Mouse (Mus musculus): Measurements from ENCODE around the gene Abhd15. TPM values are rescaled to one million over a fixed set of nuclear protein-coding genes. Genes with fewer than 3 reads are reported as not detected.

Gene Abhd15
- polyA plus RNA-seq, 1 experiment: 3.8 TPM

- Histone ChIP-seq H3K4me1 (ENCODE audit: control insufficient read depth, insufficient read depth, low read length) (peaks cover 45% of the 10 kb centered on the region), H3K4me3 (replicated peaks; ENCODE audit: extremely low read depth, low read depth, low read length) (peak overlapping the region; percentile 81)
- 0% methylated on average over 18 of the region's 18 CpGs for WGBS
- no peak for TF ChIP-seq POLR2A (IDR thresholded peaks at IDR 0.05; ENCODE audit: borderline replicate concordance, extremely low read depth, low read depth, low read length)
- TF ChIP-seq CTCF (IDR thresholded peaks at IDR 0.05; ENCODE audit: insufficient read depth, low read length): no peak
- DNase-seq: no peak
Measured at GRCm38 (mm10) chr11:77492311-77492871, 22.5 kb upstream of the Abhd15 start.

GRCm38 (mm10) chr11:77492911-77493332 lies 22.0 kb upstream of the Abhd15 start:
- peaks cover 49% of the 10 kb centered on the region for H3K4me1 ChIP-seq (ENCODE audit: control insufficient read depth, insufficient read depth, low read length)
- no peak for TF ChIP-seq POLR2A (IDR thresholded peaks at IDR 0.05; ENCODE audit: borderline replicate concordance, extremely low read depth, low read depth, low read length)
- 0 out of 2 replicates have a peak, but pooled peaks have one; percentile 24 for TF ChIP-seq CTCF (IDR thresholded peaks at IDR 0.05; ENCODE audit: insufficient read depth, low read length)
- DNase-seq: peak; percentile 85
- peak overlapping the region; percentile 81 for H3K4me3 ChIP-seq (replicated peaks; ENCODE audit: extremely low read depth, low read depth, low read length)
- 1% methylated on average over 31 of the region's 32 CpGs for WGBS

- DNase-seq: peak; percentile 51
- 4% methylated on average over 52 of the region's 74 CpGs for WGBS
- peaks cover 54% of the 10 kb centered on the region for H3K4me1 ChIP-seq (ENCODE audit: control insufficient read depth, insufficient read depth, low read length)
- peak within 1 kb of the TSS; percentile 81 for H3K4me3 ChIP-seq (replicated peaks; ENCODE audit: extremely low read depth, low read depth, low read length)
- TF ChIP-seq CTCF (IDR thresholded peaks at IDR 0.05; ENCODE audit: insufficient read depth, low read length) (no peak), POLR2A (IDR thresholded peaks at IDR 0.05; ENCODE audit: borderline replicate concordance, extremely low read depth, low read depth, low read length) (0 out of 2 replicates have a peak, but pooled peaks have one; percentile 30)
Measured at GRCm38 (mm10) chr11:77493512-77494343, 21.2 kb upstream of the Abhd15 start, which contains the start of gene Git1. Git1 (plus strand) TSS chr11:77493562.

- TF ChIP-seq CTCF (IDR thresholded peaks at IDR 0.05; ENCODE audit: insufficient read depth, low read length) (no peak), POLR2A (IDR thresholded peaks at IDR 0.05; ENCODE audit: borderline replicate concordance, extremely low read depth, low read depth, low read length) (no peak)
- no peak for DNase-seq
- Histone ChIP-seq H3K4me1 (ENCODE audit: control insufficient read depth, insufficient read depth, low read length) (peaks cover 53% of the 10 kb centered on the region), H3K4me3 (replicated peaks; ENCODE audit: extremely low read depth, low read depth, low read length) (peak overlapping the region; percentile 79)
- WGBS: 14% methylated on average over 4 of the region's 4 CpGs
Measured at GRCm38 (mm10) chr11:77494344-77494676, 20.6 kb upstream of the Abhd15 start.

GRCm38 (mm10) chr11:77494782-77495181 lies 20.1 kb upstream of the Abhd15 start:
- DNase-seq: no peak
- H3K4me3 ChIP-seq (replicated peaks; ENCODE audit: extremely low read depth, low read depth, low read length): no peak overlapping the region

GRCm38 (mm10) chr11:77495507-77495906 lies 19.4 kb upstream of the Abhd15 start:
- TF ChIP-seq CTCF (IDR thresholded peaks at IDR 0.05; ENCODE audit: insufficient read depth, low read length): no peak
- TF ChIP-seq POLR2A (IDR thresholded peaks at IDR 0.05; ENCODE audit: borderline replicate concordance, extremely low read depth, low read depth, low read length): no peak
- Histone ChIP-seq H3K4me3 (replicated peaks; ENCODE audit: extremely low read depth, low read depth, low read length) (no peak overlapping the region), H3K4me1 (ENCODE audit: control insufficient read depth, insufficient read depth, low read length) (peaks cover 50% of the 10 kb centered on the region)
- no peak for DNase-seq

More at GRCm38 (mm10) chr11:77494782-77495181, 20.1 kb upstream of the Abhd15 start:
- H3K4me1 ChIP-seq (ENCODE audit: control insufficient read depth, insufficient read depth, low read length): peaks cover 53% of the 10 kb centered on the region
- no peak for TF ChIP-seq POLR2A (IDR thresholded peaks at IDR 0.05; ENCODE audit: borderline replicate concordance, extremely low read depth, low read depth, low read length)
- no peak for TF ChIP-seq CTCF (IDR thresholded peaks at IDR 0.05; ENCODE audit: insufficient read depth, low read length)
- 48% methylated on average over 6 of the region's 6 CpGs for WGBS

GRCm38 (mm10) chr11:77497341-77497756 lies 17.6 kb upstream of the Abhd15 start:
- H3K4me1 ChIP-seq (ENCODE audit: control insufficient read depth, insufficient read depth, low read length): peaks cover 36% of the 10 kb centered on the region
- peak; percentile 62 for DNase-seq
- WGBS: 38% methylated on average over 6 of the region's 6 CpGs
- H3K4me3 ChIP-seq (replicated peaks; ENCODE audit: extremely low read depth, low read depth, low read length): peak overlapping the region; percentile 42
- TF ChIP-seq POLR2A (IDR thresholded peaks at IDR 0.05; ENCODE audit: borderline replicate concordance, extremely low read depth, low read depth, low read length) (peak; percentile 68; the same call in 1 of the 2 replicates), CTCF (IDR thresholded peaks at IDR 0.05; ENCODE audit: insufficient read depth, low read length) (peak; percentile 41)

GRCm38 (mm10) chr11:77497851-77498250 lies 17.1 kb upstream of the Abhd15 start:
- TF ChIP-seq POLR2A (IDR thresholded peaks at IDR 0.05; ENCODE audit: borderline replicate concordance, extremely low read depth, low read depth, low read length) (no peak), CTCF (IDR thresholded peaks at IDR 0.05; ENCODE audit: insufficient read depth, low read length) (no peak)
- WGBS: 43% methylated on average over 4 of the region's 4 CpGs
- Histone ChIP-seq H3K4me3 (replicated peaks; ENCODE audit: extremely low read depth, low read depth, low read length) (no peak overlapping the region), H3K4me1 (ENCODE audit: control insufficient read depth, insufficient read depth, low read length) (peaks cover 37% of the 10 kb centered on the region)
- DNase-seq: no peak

- 66% methylated on average over 12 of the region's 12 CpGs for WGBS
- TF ChIP-seq CTCF (IDR thresholded peaks at IDR 0.05; ENCODE audit: insufficient read depth, low read length) (no peak), POLR2A (IDR thresholded peaks at IDR 0.05; ENCODE audit: borderline replicate concordance, extremely low read depth, low read depth, low read length) (no peak)
- no peak overlapping the region for H3K4me3 ChIP-seq (replicated peaks; ENCODE audit: extremely low read depth, low read depth, low read length)
- no peak for DNase-seq
- H3K4me1 ChIP-seq (ENCODE audit: control insufficient read depth, insufficient read depth, low read length): peaks cover 44% of the 10 kb centered on the region
Measured at GRCm38 (mm10) chr11:77498261-77499139, 16.4 kb upstream of the Abhd15 start.

All from lung, adult 2 months (tissue).